Mouse (Mus musculus) lung, postnatal 4 days (tissue): Measurements from ENCODE around the gene Wwox.
A peak's percentile ranks its signal among the peaks of the same experiment; 100 is the strongest.

Experiments used
- DNase-seq, 2 experiments: peaks; one replicate each; pipeline ENCODE4 v3.0.0; 2021

Wwox gene

GRCm38 (mm10) chr8:114676918-114677317, 237.5 kb downstream of the Wwox start:
- no peak for DNase-seq

DNA sequence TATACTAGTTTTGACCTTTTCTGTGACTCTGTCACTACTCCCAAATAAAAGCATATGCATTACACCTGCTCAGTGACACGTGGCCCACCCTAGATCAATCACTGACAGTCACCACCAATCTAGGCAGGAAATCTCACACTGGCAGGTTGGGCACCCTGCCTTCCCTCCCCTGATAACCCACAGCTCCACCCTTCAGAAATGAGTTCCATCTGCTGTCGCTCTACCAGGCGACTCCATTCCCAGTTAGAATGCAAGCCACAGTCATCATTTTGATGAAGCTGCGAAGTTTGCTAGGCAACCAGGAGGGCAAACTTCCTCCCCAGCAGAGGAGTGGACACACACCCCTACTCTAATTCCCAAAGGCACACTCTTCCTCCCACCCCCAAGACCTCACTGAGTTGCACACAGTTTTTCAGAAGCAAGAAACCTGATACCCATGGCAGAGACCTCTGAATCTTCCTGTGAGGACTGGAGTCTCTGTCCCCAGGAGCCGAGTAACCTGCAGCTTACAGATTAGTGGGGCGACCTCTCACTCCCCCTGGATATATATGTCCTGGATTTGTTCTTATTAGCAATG, 238.2 kb downstream of the Wwox start:
- DNase-seq, result no peak

GRCm38 (mm10) chr8:114679386-114680098, 240.1 kb downstream of the Wwox start:
- no peak for DNase-seq

DNA sequence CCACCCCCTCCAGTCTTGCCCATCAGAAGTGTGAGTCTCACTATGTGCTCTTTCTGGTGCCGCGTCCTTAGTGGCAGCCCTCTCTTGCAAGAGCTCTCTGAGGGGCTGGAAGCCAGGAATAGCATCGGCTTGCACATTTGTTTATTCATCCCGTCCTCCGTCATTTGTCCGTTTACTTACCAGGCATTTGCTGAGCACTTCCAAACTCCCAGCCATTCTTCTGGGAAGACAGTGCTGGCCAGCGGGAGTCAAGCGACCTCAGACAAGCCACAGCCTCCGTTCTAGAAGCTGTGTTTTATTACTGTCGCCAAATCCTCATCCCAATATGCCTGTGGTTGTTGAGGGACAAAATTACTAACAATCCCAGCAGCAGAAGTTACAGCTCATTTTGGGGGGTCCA, 241.7 kb downstream of the Wwox start:
- peak; percentile 50 to 79 for DNase-seq

- peak; percentile 7 to 47 for DNase-seq
These were observed 242.7 kb downstream of the Wwox start for GRCm38 (mm10) chr8:114682166-114682565.

DNA sequence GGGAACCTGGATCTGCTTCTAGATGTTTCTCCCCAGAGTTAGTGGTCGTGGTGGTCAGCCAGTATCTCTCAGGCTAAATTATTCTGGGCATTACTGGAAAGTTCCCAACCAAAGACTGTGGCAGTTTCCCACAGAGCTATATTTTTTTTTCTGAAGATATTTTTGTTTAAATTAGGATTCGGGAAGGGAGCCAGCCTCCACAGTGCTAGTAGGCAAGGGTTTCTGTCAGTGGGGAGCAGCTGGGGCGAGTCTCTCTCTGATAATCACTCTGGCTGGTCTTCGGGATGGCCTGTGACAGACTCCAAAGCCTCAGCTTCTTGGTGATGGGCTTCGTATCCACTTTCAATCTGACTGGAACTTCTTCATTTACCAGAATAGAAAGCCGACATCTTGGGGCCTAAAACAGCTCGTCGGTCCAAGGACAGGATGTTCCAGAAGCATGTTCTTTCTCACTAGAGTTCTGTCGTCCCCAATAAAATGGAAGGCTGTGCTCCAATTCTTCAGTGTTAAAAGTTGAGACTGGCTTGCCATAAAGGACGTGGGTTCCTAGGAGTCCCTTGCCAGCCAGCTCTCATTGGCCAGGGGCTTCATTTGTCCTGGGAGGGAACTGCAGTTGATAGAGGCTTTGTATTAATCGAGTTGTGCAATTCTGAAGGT, 244.7 kb downstream of the Wwox start:
- peak; percentile 48 to 84 for DNase-seq

DNA sequence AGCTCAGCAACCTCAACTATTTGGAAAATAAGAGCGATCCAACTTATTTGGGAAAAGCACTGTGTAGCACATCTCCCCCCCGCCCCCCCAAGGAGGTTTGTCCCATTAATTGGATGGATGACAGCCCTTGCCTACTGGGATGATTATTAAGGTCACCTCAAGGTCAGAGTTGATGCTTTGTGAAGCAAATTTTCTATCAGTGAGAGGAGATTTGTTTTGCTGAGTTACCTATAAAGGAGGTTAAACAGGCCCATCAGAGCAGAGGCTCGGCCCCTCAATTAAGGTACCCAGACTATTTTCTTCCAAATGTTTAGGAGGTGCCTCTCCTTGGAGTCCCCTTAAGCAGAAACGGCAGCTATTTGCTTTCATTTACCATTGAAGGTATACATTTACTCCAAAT, 247.0 kb downstream of the Wwox start:
- DNase-seq, result no peak

DNA sequence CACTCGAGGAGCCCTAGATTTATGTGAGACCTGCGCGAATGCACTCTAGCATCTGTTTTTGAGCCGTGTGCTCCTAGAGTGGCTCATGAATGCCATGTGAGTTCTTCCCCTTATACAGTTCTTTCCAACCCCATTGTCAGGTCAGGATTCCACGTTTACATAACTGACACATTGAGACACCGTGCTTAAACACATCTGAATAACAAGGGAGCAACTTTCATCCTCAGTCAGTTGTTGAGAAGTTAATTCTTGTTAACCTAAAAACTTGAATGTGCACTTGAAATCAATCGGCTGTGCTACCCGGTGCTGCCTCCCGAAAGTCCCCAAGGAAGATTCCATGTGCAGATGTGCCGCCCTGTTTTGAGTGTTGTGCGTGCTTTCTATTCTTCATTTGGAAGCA, 249.3 kb downstream of the Wwox start:
- DNase-seq, result no peak

- DNase-seq, result no peak
These were observed 255.2 kb downstream of the Wwox start for GRCm38 (mm10) chr8:114694566-114695198.

GRCm38 (mm10) chr8:114703517-114703916, 264.1 kb downstream of the Wwox start:
- DNase-seq, result no peak

DNA sequence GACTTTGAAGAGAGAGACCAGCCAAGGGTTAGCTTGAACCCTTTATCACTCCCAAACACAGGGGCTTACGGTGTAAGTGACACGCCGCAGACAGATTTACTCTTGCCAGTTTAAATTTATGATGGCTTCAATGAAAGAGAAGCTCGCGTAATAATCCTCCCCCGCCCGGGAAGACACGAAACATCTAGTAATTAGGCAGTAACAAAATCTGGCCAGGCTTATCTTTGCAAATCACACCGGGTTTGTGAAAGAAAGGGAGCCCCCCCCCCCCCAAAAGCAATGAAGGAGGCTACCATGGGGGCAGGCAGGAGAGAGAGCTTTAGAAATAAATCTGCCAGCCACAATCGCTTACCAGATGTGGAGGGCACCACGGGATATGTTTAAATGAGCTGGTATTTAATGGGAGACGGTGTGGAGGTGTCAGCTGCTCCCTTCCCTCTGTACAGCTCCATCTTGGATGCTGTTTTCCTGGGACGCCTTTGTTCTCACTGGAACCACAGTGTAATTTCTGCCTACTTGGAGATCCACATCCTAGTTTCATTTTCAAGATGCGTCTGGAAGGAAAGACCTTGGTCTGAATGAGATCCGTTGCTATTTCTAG, 268.2 kb downstream of the Wwox start:
- DNase-seq, result no peak

DNA sequence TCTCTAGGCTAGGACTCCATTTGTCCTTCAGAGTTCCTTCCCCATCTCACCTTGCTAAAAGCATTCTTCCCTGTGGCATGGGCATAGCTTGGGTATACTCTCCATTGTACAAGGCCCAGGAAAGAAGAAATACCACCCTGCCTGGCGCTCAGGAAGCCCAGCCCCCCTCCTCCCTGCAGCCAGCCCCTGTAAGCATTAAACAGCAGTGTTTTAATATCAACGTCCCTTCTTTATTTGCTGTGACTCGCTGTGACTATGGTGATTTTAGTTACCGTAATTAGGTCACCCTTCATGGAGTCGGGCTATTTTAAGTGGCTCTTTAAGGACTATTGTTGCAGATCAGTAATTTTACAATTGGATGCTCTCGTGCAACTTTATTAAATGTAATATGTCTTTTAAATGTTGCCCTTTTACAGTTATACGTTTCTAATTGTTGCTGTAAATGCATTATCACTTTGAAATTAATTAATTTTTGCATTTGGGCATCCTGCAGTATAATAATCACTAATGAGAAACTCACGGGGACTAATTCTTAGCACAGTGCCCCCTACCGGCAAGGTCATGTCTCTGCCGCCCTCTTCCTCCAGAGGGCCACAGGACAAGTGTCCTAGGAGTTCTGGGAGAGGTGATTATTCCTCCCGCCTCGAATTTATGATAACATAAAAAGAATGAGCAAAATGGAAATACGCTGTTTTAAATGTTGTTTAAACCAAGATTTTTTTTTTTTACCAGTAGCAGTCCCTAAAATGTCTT, 276.0 kb downstream of the Wwox start:
- DNase-seq, result no peak

DNA sequence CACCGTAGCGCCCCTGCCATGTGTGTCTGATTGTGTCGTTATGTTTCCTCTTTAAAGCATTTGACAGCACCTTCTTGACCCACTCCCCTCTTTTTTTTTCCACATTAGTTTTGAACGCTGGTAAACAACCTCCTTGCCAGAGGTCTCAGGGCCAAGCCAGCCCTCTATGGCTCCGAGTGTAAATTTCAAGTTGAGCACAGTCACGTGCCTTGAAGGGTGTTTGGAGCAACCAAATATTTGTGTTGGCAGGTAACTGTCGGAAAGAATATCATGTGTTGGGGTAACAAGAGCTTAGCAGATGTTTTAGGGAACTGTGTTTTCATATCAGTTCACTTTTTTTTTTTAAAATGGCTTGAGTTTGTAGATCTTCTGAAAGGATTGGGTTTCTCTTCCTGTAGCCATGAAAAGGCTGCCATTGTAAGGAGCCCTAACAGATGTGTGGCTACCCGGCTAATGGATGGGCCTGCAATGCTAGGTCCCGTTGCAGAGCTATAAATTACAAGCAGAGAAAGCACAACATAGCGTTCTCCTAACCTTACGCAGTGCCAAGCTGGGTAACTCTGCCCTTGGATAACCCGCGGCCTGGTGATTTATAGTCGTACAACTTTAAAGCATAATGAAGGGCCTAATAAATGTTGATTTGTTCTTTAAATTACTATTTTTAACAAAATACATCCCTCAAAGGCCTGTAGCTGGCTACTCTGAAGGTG, 277.2 kb downstream of the Wwox start:
- no peak for DNase-seq

GRCm38 (mm10) chr8:114718821-114719220, 279.4 kb downstream of the Wwox start:
- no peak for DNase-seq

DNA sequence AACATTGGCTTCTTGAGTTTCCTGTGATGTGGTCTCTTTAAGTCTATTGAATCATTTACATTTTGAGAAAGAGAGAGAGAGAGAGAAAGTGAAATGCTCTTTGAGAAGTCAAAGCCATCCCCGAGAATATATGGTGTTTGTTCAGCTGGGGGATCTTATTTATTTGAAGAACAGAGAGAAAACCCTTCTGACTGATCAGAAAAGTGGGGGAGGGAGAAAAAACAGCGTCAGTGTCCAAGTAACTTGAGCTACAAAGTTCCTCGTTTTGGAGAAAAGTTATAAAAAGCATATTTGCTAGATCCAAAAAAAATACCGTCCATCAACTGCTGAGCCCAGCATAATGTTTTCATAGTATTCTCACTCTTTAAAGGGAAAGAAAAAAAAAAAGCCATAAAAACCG, 283.2 kb downstream of the Wwox start:
- no peak for DNase-seq

- no peak for DNase-seq
These were observed 292.0 kb downstream of the Wwox start for GRCm38 (mm10) chr8:114731260-114732140.

GRCm38 (mm10) chr8:114743185-114743915, 303.9 kb downstream of the Wwox start:
- DNase-seq, result no peak

DNA sequence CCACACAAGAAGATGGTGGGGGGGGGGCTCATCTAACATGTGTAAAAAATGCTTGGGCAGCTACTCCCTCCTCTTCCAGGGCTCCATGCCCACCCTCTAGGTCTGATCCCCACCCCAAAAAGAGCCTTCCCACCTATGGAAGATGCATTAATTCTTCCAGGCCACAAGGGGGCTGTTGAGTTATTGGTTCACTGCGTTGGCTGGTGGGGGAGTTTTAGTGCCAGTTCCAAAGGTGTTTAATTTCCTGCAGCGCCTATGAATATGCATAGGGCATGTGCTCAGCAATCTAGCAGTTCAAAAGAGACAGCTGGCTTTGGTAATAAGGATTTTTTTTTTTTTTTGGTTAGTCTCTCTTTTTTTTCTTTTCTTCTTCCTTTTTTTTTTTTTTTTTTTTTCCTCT, 306.9 kb downstream of the Wwox start:
- DNase-seq, result no peak

DNA sequence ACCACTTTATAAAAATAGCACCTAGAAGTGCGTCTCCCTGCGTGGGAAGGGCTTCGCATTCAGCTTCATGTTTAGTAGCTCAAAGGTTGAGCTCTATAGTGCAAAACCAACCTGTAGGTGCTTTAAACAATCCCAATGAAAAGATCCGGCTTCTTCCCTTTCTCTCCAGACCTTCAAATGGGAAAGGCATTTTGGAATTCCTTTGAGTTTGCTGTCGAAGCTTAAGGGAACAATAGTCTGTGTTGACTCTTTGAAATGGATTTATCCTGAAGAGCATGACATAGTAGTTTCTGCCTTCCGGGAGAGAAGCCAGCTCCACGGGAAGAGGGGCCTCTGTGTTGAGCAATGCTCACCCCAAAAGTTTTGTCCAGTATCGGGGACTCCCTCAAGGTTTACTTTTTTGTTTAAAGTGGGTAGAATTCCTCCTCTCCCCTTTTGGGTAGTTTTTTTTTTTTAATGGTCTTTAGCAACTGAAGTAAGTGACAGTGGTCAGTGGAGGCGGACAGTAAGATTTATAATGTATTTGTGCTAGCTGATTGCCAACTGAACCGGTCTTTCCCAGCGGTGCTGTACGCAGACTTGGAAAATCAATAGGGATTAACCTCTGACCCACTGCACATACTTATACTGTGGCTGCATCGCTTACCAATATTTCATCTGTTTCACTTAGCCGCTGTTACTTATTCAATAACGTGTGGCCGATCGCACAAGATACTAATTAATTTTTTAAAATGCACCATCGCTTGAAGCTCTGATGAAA, 312.1 kb downstream of the Wwox start:
- no peak for DNase-seq
